Mouse (Mus musculus) intestine, embryonic 16.5 days (tissue): Measurements from ENCODE around the gene Camta1. TPM values are rescaled to one million over a fixed set of nuclear protein-coding genes. Genes with fewer than 3 reads are reported as not detected.

Source experiments
- ATAC-seq: fragments of 200-750 bp; cut with Nextera tagmentation; 2 replicates; pipeline ENCODE4 v1.8.0; 2017; ENCODE audit warnings: moderate TSS enrichment, moderate library complexity
- H3K27ac ChIP-seq: fragments of 300-500 bp; sonication (generic); 2 replicates; pipeline ENCODE4 v1.5.1; 2014; ENCODE audit warnings: mild to moderate bottlenecking, low read length
- H3K27me3 ChIP-seq: fragments of 300-500 bp; sonication (generic); replicated peaks from 2 replicates; pipeline ENCODE4 v1.6.1; 2014; ENCODE audit warnings: low read length, control low read depth, mixed read lengths; ENCODE audit not compliant: control insufficient read depth, insufficient read depth
- H3K36me3 ChIP-seq: fragments of 300-500 bp; sonication (generic); 2 replicates; pipeline ENCODE4 v1.6.1; 2014; ENCODE audit warnings: low read length, control low read depth; ENCODE audit not compliant: control insufficient read depth, insufficient read depth
- H3K4me1 ChIP-seq: fragments of 300-500 bp; sonication (generic); 2 replicates; pipeline ENCODE4 v1.6.1; 2014; ENCODE audit warnings: low read length, control low read depth, mixed read lengths; ENCODE audit not compliant: control insufficient read depth, insufficient read depth
- H3K4me2 ChIP-seq: fragments of 300-500 bp; sonication (generic); 2 replicates; pipeline ENCODE4 v1.6.1; 2014; ENCODE audit warnings: low read depth, low read length, control low read depth
- H3K4me3 ChIP-seq: fragments of 300-500 bp; sonication (generic); 2 replicates; pipeline ENCODE4 v1.5.1; 2014; ENCODE audit warnings: mild to moderate bottlenecking, low read length
- H3K9ac ChIP-seq: fragments of 300-500 bp; sonication (generic); 2 replicates; pipeline ENCODE4 v1.6.1; 2014; ENCODE audit warnings: low read depth, low read length
- H3K9me3 ChIP-seq: fragments of 300-500 bp; sonication (generic); 2 replicates; pipeline ENCODE4 v1.6.1; 2016; ENCODE audit warnings: low read length, control low read depth; ENCODE audit not compliant: control insufficient read depth
- WGBS: fragments of 180-500 bp; shearing (Covaris S2); extraction: QIAGEN DNeasy Blood & Tissue Kit; methylation state at CpG from one replicate; pipeline ENCODE4 v1.1.7; 2014; 5-methylcytosine and 5-hydroxymethylcytosine counted together
- polyA plus RNA-seq: library from polyadenylated mRNA; unstranded; fragments of >200 nt; fragmentation: Nextera tagmentation; extraction: Ambion mirVana; gene quantifications from 2 replicates; pipeline ENCODE4 v1.2.1, GENCODE M21; 2015

The Camta1 gene
- polyA plus RNA-seq, 1 experiment from 2014 or later, result 69.1 TPM

- ATAC-seq, result peak; percentile 59
- Histone ChIP-seq H3K27ac (no peak overlapping the region), H3K4me2 (peak overlapping the region; percentile 84), H3K9me3 (no peaks in the 10 kb centered on the region), H3K4me1 (peaks cover 4% of the 10 kb centered on the region; the same call in 1 of the 2 replicates), H3K4me3 (peak overlapping the region; percentile 55), H3K27me3 (0 out of 2 replicates have a peak, but pooled peaks cover 2% of the 10 kb centered on the region), H3K36me3 (no peaks in the 10 kb centered on the region), H3K9ac (peak overlapping the region; percentile 69; the same call in 1 of the 2 replicates)
- WGBS, result 10% methylated on average over 12 of the region's 12 CpGs
Observed at GRCm38 (mm10) chr4:151385985-151386700, 475.5 kb downstream of the Camta1 start.

DNA sequence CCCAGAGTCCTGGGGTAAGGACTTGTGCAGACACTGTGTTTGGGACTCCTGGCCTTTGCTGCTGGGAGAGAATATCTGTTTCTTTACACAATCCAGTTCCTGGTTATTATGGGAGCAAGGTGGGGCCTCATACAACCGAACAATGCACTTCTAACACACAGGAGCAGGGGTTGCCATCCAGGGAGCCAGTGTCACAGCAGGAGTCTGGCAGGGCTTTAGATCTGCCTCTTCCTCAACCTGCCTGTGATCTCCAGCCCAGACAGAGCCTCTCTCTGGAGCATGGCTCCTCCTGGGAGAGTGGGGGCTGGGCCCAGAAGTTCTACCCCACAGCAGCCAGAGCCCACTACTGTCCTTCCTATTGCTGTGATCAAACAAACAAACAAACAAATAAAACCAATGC, 483.9 kb downstream of the Camta1 start:
- no peak overlapping the region for H3K4me2 ChIP-seq
- H3K4me1 ChIP-seq, result no peaks in the 10 kb centered on the region
- H3K27me3 ChIP-seq, result no peaks in the 10 kb centered on the region
- no peak overlapping the region for H3K27ac ChIP-seq
- H3K9me3 ChIP-seq, result no peaks in the 10 kb centered on the region
- 67% methylated on average over 1 of the region's 1 CpGs for WGBS
- no peaks in the 10 kb centered on the region for H3K36me3 ChIP-seq
- no peak overlapping the region for H3K9ac ChIP-seq
- ATAC-seq, result no peak
- no peak overlapping the region for H3K4me3 ChIP-seq

DNA sequence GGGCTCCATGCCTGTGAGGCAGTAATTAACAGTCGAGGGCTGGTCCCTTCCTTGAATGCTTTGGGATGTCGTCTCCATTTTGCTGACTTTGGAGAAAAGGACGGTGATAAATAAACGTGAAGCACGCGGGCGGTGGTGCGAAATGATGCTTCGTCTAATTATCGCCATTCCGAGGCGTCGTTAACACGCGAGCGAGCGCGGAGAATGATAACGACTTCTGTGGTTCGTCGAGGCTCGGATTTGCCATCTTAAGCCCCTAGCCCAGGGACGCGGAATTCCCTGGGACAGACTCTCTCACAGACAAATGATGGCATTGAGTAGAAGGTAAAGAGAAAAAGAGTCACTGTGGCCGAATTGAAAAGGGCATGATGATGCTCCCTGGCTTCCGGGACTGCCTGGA, 485.4 kb downstream of the Camta1 start:
- Histone ChIP-seq H3K36me3 (no peaks in the 10 kb centered on the region), H3K27ac (no peak overlapping the region), H3K9ac (no peak overlapping the region), H3K4me1 (no peaks in the 10 kb centered on the region), H3K27me3 (no peaks in the 10 kb centered on the region), H3K9me3 (no peaks in the 10 kb centered on the region), H3K4me3 (no peak overlapping the region), H3K4me2 (no peak overlapping the region)
- no peak for ATAC-seq
- WGBS, result 82% methylated on average over 26 of the region's 26 CpGs

GRCm38 (mm10) chr4:151372855-151373566, 488.7 kb downstream of the Camta1 start:
- 48% methylated on average over 12 of the region's 12 CpGs for WGBS
- no peak overlapping the region for H3K4me3 ChIP-seq
- no peaks in the 10 kb centered on the region for H3K9me3 ChIP-seq
- H3K27ac ChIP-seq, result no peak overlapping the region
- no peak for ATAC-seq
- H3K4me2 ChIP-seq, result no peak overlapping the region
- no peaks in the 10 kb centered on the region for H3K27me3 ChIP-seq
- no peaks in the 10 kb centered on the region for H3K4me1 ChIP-seq
- no peak overlapping the region for H3K9ac ChIP-seq
- no peaks in the 10 kb centered on the region for H3K36me3 ChIP-seq

DNA sequence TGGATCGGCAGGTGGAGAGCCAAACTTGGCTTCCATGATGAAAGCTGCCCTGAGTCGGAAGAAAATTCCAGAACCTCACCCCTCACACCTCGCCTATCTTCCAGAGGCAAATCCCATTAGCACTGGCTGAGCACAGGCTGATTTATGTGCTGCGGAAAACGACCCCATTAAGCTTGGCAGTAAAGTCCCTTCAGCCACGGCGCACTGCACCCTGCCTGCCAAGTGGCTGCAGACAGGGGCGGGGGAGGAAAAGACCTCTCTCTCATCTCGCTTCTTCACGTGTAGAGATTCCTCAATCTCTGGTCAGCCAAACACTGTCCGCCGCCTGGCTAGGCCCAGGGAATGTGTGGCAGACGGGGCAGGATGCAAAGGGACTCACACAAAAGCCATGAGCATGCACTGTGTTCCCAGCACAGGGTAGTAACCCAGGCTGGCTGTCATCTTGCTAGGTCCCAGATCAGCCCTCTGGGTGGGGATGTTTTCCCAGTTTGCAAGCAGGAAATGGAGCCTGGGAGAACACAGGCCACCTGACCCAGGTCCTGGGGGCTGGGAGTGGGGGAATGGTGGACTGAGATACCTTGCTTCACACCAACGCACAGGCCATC, 494.6 kb downstream of the Camta1 start:
- H3K4me3 ChIP-seq, result no peak overlapping the region
- no peaks in the 10 kb centered on the region for H3K9me3 ChIP-seq
- ATAC-seq, result no peak
- 35% methylated on average over 14 of the region's 14 CpGs for WGBS
- H3K9ac ChIP-seq, result no peak overlapping the region
- H3K36me3 ChIP-seq, result no peaks in the 10 kb centered on the region
- H3K27ac ChIP-seq, result no peak overlapping the region
- H3K27me3 ChIP-seq, result no peaks in the 10 kb centered on the region
- no peaks in the 10 kb centered on the region for H3K4me1 ChIP-seq
- no peak overlapping the region for H3K4me2 ChIP-seq

DNA sequence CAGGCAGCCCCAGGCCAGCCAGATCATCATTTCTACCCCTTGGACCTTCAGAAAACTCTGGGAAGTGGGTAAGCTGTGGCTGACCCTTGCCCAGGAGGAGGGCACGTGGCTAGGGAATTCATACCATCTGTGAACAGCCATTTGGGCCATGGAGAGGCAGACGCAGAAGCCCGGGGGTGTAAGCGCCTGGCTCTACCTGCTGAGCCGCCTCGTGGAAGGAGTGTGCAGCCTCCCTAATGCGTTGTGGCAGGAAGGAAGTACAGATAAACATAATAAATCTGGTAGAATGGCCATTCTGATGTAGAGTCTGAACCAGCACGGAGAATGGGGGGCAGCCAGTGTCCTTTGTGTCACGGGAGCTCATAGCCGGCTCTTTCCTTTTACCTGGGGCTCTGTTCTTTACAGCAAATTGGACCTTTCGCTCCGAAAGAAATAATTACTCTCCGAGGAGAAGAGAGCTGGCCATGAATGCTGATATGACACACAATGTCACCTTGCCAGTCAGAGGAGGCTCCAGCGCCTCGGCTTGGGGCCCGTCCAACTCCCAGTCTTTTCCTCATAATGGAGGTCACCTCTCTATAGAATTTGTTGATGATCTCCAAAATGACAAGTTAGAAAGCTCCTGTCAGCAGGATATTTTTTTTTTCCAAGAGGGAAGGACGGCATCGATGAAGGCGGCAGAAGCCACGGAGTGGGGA, 500.6 kb downstream of the Camta1 start:
- H3K4me3 ChIP-seq, result no peak overlapping the region
- ATAC-seq, result no peak
- H3K4me1 ChIP-seq, result no peaks in the 10 kb centered on the region
- H3K27me3 ChIP-seq, result no peaks in the 10 kb centered on the region
- H3K4me2 ChIP-seq, result no peak overlapping the region
- 51% methylated on average over 20 of the region's 20 CpGs for WGBS
- no peaks in the 10 kb centered on the region for H3K36me3 ChIP-seq
- H3K9me3 ChIP-seq, result no peaks in the 10 kb centered on the region
- no peak overlapping the region for H3K27ac ChIP-seq
- H3K9ac ChIP-seq, result no peak overlapping the region

DNA sequence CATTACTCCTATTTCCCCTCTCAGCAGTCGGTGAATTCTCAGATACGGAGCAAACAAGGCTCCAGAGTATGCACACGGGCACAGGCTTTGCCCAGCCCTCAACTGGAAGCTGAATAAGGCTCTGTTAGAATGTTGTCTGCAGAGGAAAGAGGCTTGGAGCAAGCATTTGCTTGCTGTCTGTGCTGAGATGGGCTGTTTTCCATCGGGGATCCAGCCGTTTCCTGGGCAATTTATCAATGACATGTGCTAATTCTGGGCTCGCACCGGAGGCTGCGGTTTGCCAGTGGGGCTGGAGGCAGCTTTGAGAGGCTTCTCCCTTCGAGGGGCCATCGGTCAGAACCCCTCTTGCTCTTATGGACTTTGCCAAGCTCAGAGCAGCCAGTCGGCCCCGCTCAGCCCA, 506.2 kb downstream of the Camta1 start:
- no peak for ATAC-seq
- Histone ChIP-seq H3K36me3 (no peaks in the 10 kb centered on the region), H3K4me1 (peaks cover 13% of the 10 kb centered on the region), H3K27ac (no peak overlapping the region), H3K9ac (no peak overlapping the region), H3K27me3 (0 out of 2 replicates have a peak, but pooled peaks cover 2% of the 10 kb centered on the region), H3K9me3 (no peaks in the 10 kb centered on the region), H3K4me3 (no peak overlapping the region), H3K4me2 (0 out of 2 replicates have a peak overlapping the region, but pooled peaks have one; percentile 12)
- 11% methylated on average over 12 of the region's 12 CpGs for WGBS

DNA sequence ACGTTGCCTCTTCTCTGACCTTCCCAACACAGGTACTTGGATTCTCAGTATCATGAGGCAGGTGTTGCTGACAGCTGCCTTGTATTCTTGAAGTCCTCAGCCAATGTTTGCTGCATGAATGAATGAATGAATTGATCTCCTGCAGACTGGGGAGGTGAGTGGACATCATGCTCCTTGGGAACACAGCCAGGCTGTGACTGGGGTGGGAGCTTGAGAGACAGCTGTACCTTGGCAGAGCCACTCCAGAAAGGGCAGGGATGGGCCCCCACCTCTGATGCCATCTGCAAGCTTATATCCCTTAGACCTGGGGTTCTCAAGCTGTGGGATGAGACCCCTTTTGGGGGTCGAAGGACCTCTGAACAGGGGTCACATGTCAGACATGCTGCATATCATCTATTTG, 508.9 kb downstream of the Camta1 start:
- H3K4me2 ChIP-seq, result no peak overlapping the region
- 0 out of 2 replicates have a peak, but pooled peaks cover 2% of the 10 kb centered on the region for H3K27me3 ChIP-seq
- H3K36me3 ChIP-seq, result no peaks in the 10 kb centered on the region
- no peak overlapping the region for H3K27ac ChIP-seq
- no peak overlapping the region for H3K4me3 ChIP-seq
- no peak for ATAC-seq
- H3K4me1 ChIP-seq, result peaks cover 13% of the 10 kb centered on the region
- H3K9ac ChIP-seq, result no peak overlapping the region
- 87% methylated on average over 2 of the region's 2 CpGs for WGBS
- H3K9me3 ChIP-seq, result no peaks in the 10 kb centered on the region

DNA sequence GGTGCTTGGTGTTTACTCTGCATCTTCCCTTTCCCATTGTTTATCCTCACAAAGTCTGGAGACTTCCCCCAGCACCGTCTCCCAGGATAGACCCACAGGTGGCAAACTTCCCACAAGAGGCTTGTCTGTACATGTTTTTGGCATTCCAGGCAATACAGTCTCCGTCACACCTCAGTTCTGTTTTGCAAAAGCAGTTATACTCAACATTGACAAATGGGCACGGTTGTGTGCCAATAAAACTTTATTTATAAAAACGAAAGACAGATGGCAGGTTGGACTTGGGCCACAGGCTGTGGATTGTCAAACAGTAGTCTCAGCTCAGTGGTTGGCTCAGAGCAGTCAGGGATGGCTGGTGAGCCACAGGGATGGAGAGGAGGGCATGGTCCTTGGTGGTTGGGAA, 509.4 kb downstream of the Camta1 start:
- no peak for ATAC-seq
- no peak overlapping the region for H3K4me2 ChIP-seq

More for the DNA sequence above, 509.4 kb downstream of the Camta1 start:
- H3K4me1 ChIP-seq, result peaks cover 13% of the 10 kb centered on the region
- H3K27me3 ChIP-seq, result 0 out of 2 replicates have a peak, but pooled peaks cover 2% of the 10 kb centered on the region
- WGBS, result 61% methylated on average over 4 of the region's 4 CpGs
- no peaks in the 10 kb centered on the region for H3K9me3 ChIP-seq
- H3K9ac ChIP-seq, result no peak overlapping the region
- no peaks in the 10 kb centered on the region for H3K36me3 ChIP-seq
- H3K4me3 ChIP-seq, result no peak overlapping the region
- no peak overlapping the region for H3K27ac ChIP-seq
